Mouse (Mus musculus) midbrain, embryonic 11.5 days (tissue): ENCODE measurements at regions not wholly inside any gene's neighbourhood (a gene's known extent, or its start where the extent isn't known, plus 50 kb on each side); places are given as distances from the start of the nearest gene placed in this dataset.
"Not testable (repeated sequence)": the region's sequence is repeated elsewhere in the genome, so short reads cannot be mapped to it uniquely, and the experiment has no call there.

Source experiments
- ATAC-seq: fragments of 200-750 bp; cut with Nextera tagmentation; 2 replicates; pipeline ENCODE4 v1.8.0; 2017; ENCODE audit warnings: moderate TSS enrichment, moderate library complexity; ENCODE audit not compliant: low FRiP score
- DNase-seq: peaks from one replicate; pipeline ENCODE4 v3.0.0; 2015; ENCODE audit warnings: low spot score; ENCODE audit errors: missing footprints
- H3K27ac ChIP-seq: fragments of 300-500 bp; sonication (generic); 2 replicates; pipeline ENCODE4 v1.5.1; 2014; ENCODE audit warnings: low read depth, low read length
- H3K27me3 ChIP-seq: fragments of 300-500 bp; sonication (generic); 2 replicates; pipeline ENCODE4 v1.6.1; 2014; ENCODE audit warnings: mild to moderate bottlenecking, low read length, moderate library complexity, mixed read lengths; ENCODE audit not compliant: control insufficient read depth, insufficient read depth
- H3K36me3 ChIP-seq: fragments of 300-500 bp; sonication (generic); 2 replicates; pipeline ENCODE4 v1.6.1; 2014; ENCODE audit warnings: mild to moderate bottlenecking, low read length, moderate library complexity, mixed read lengths; ENCODE audit not compliant: control insufficient read depth, insufficient read depth
- H3K4me1 ChIP-seq: fragments of 300-500 bp; sonication (generic); 2 replicates; pipeline ENCODE4 v1.6.1; 2014; ENCODE audit warnings: low read length; ENCODE audit not compliant: control insufficient read depth, insufficient read depth
- H3K4me2 ChIP-seq: fragments of 300-500 bp; sonication (generic); 2 replicates; pipeline ENCODE4 v1.6.1; 2014; ENCODE audit warnings: mild to moderate bottlenecking, moderate library complexity
- H3K4me3 ChIP-seq: fragments of 300-500 bp; sonication (generic); 2 replicates; pipeline ENCODE4 v1.5.1; 2014; ENCODE audit warnings: low read depth, low read length
- H3K9ac ChIP-seq: fragments of 300-500 bp; sonication (generic); 2 replicates; pipeline ENCODE4 v1.6.1; 2014; ENCODE audit warnings: low read length
- H3K9me3 ChIP-seq: fragments of 300-500 bp; sonication (generic); 2 replicates; pipeline ENCODE4 v1.6.1; 2016; ENCODE audit warnings: low read length; ENCODE audit not compliant: control insufficient read depth
- WGBS: fragments of 180-500 bp; shearing (Covaris S2); extraction: QIAGEN DNeasy Blood & Tissue Kit; methylation state at CpG from one replicate; pipeline ENCODE4 v1.1.7; 2014; 5-methylcytosine and 5-hydroxymethylcytosine counted together

DNA sequence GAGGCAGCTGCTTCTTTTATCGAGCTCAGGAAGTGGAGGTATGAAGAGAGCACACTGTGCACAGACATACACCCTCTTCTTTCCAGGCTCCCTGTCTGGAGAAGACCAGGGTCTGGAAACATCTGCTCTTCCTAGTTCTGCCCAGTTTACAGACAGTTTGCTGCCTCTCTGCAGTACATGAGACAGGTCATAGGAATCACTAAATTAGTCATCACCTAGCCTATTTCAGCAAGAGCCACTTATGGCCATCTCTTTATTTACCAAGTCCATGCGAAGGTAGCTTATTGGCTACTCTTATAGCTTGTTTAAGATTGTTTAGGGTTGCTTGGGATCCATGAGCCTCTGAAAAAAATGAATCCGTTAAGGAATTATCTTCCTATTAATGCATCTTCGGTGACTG lies 257.9 kb downstream of the Nfkbiz start:
- no peak overlapping the region for H3K4me3 ChIP-seq
- DNase-seq, result no peak
- H3K4me1 ChIP-seq, result no peaks in the 10 kb centered on the region
- no peak for ATAC-seq
- H3K4me2 ChIP-seq, result no peak overlapping the region
- H3K36me3 ChIP-seq, result no peaks in the 10 kb centered on the region
- H3K27me3 ChIP-seq, result no peaks in the 10 kb centered on the region
- no peak overlapping the region for H3K27ac ChIP-seq
- WGBS, result 93% methylated on average over 4 of the region's 4 CpGs
- no peak overlapping the region for H3K9ac ChIP-seq
- H3K9me3 ChIP-seq, result no peaks in the 10 kb centered on the region

DNA sequence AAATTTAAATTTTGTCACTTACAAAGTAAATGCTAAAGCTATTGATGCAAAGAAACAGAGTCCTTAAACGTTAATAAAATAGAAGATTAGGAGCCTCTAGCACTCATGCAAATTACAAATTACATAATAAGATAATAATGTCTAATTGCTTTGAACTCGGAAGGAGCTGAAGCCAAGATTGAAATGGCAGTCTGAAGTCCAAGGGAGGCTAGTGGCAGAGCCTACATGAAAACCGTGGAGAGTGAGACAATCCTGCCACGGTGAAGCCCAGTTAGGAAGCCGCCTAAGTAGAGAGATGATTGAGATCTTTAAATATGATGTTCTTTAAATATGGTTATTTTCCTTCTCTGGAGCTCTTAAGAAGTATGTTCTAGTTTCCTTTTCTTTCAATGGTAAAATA lies 260.0 kb downstream of the Nfkbiz start:
- no peaks in the 10 kb centered on the region for H3K27me3 ChIP-seq
- 84% methylated on average over 5 of the region's 5 CpGs for WGBS
- H3K9me3 ChIP-seq, result no peaks in the 10 kb centered on the region
- no peaks in the 10 kb centered on the region for H3K4me1 ChIP-seq
- no peaks in the 10 kb centered on the region for H3K36me3 ChIP-seq
- no peak overlapping the region for H3K27ac ChIP-seq
- ATAC-seq, result no peak
- H3K9ac ChIP-seq, result no peak overlapping the region
- H3K4me2 ChIP-seq, result no peak overlapping the region
- H3K4me3 ChIP-seq, result no peak overlapping the region
- no peak for DNase-seq

DNA sequence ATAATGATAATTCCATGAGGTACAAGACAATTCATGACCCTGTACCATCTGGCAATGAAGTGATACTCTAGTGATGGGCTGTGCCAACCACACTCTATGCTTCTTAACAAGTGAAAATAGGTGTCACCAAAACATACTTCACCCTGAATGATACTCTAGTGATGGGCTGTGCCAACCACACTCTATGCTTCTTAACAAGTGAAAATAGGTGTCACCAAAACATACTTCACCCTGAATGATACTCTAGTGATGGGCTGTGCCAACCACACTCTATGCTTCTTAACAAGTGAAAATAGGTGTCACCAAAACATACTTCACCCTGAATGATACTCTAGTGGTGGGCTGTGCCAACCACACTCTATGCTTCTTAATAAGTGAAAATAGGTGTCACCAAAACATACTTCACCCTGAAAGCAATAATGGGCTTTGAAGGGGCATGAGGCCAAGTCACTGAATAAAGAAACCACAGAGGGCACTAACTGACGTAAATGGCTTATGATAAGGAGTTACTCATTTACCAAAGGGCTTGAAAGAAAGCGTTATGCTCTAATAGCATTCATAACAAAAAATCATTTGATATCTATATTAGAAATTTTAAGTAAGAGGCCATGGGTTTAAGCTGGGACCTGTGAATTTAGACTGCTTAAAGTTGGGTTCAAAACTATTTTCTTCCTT lies 263.0 kb downstream of the Nfkbiz start:
- H3K4me3 ChIP-seq, ATAC-seq, H3K27ac ChIP-seq, H3K9me3 ChIP-seq, H3K4me1 ChIP-seq, DNase-seq, H3K36me3 ChIP-seq, H3K27me3 ChIP-seq, H3K4me2 ChIP-seq, H3K9ac ChIP-seq: not testable (repeated sequence)
- 87% methylated on average over 2 of the region's 2 CpGs for WGBS

DNA sequence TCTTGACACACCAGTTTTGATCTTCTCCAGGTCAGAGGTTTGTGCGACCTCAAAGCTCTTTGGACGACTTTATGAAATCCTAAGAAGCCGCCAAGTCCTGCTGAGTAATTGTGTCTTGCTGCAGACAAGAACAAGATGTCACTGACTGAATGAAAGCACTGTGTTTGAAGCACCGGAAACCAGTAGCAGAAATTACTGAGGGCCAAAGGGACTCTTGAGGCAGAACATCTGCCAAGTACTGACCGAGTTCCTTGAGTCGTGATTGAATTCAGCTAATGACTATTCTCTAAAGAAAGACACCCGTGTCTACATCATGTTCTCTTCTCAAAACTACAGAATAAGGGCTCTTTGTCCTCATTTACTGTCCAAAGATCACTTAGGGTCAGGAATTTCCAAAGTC lies 267.6 kb downstream of the Nfkbiz start:
- DNase-seq (no peak), ATAC-seq (no peak)
- H3K4me2 ChIP-seq, result no peak overlapping the region
- WGBS, result 41% methylated on average over 7 of the region's 7 CpGs
- H3K36me3 ChIP-seq, result no peaks in the 10 kb centered on the region
- H3K9me3 ChIP-seq, result no peaks in the 10 kb centered on the region
- no peak overlapping the region for H3K27ac ChIP-seq
- H3K27me3 ChIP-seq, result no peaks in the 10 kb centered on the region
- H3K9ac ChIP-seq, result no peak overlapping the region
- no peak overlapping the region for H3K4me3 ChIP-seq
- no peaks in the 10 kb centered on the region for H3K4me1 ChIP-seq

- no peaks in the 10 kb centered on the region for H3K27me3 ChIP-seq
- H3K4me1 ChIP-seq, result no peaks in the 10 kb centered on the region
- ATAC-seq (no peak), DNase-seq (no peak)
- H3K4me2 ChIP-seq, result no peak overlapping the region
- WGBS, result 95% methylated on average over 5 of the region's 5 CpGs
- H3K27ac ChIP-seq, result no peak overlapping the region
- no peak overlapping the region for H3K4me3 ChIP-seq
- H3K9me3 ChIP-seq, result no peaks in the 10 kb centered on the region
- no peaks in the 10 kb centered on the region for H3K36me3 ChIP-seq
- no peak overlapping the region for H3K9ac ChIP-seq
Measured at GRCm38 (mm10) chr16:55570097-55570496, 268.6 kb downstream of the Nfkbiz start.

DNA sequence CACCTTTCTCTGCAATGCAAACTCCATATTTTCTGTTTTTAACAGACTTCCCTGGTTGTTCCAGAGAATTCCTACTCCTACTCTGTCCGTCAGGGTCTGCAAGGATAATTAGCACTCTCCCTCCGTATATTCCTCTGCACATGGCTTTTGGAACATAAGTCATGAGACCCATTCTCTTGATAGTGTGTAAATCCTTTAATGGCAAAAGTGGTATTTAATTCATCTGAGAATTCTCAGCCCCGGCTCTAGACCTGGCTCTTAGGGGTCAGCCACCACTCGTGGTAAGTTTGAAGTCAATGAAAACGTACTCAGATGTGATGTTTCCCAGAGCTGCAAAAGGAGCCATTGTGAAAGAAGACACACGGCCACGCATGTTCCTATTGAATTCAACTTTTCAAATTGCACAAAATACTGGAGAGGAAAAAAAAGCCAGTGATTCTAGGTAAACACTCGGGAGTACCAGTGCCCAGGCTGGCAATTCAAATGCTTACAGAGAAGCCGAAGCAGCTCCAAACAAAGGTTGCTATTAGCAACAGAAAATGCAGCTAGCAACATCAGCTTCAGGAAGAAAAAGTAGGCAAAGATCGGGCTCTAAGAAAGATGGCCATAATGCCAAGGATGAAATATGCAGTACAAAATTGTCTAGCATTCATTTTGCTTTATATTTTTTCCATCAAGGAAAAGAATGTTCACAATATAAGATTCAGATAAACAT lies 258.2 kb upstream of the Zpld1 start:
- Histone ChIP-seq H3K4me1 (peaks cover 2% of the 10 kb centered on the region; the same call in 1 of the 2 replicates), H3K4me2 (peak overlapping the region; percentile 15), H3K27me3 (no peaks in the 10 kb centered on the region), H3K27ac (no peak overlapping the region), H3K9ac (no peak overlapping the region), H3K9me3 (no peaks in the 10 kb centered on the region), H3K4me3 (no peak overlapping the region), H3K36me3 (no peaks in the 10 kb centered on the region)
- 41% methylated on average over 10 of the region's 10 CpGs for WGBS
- peak; percentile 90 for DNase-seq
- peak; percentile 84 for ATAC-seq

DNA sequence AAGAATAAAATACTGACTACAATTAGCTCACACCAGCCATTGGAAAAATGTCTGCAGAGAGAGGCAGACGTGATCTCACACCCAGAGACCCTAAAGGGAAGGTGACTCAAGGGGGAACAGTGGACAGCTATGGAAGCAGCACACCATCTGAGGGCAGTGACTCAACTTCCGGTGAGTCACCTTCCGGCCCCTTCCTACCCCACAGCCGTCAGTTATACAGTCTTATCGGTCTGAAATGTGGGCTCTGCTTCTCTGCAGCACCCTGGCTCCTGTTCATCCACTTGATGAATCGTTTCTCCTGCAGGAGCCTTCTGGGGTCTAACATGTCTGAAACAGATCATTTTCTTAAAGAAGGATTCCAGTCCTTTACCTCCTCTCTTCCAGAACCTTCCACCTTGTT lies 257.4 kb upstream of the Zpld1 start:
- Histone ChIP-seq H3K36me3 (no peaks in the 10 kb centered on the region), H3K4me2 (no peak overlapping the region), H3K9ac (no peak overlapping the region), H3K4me1 (peaks cover 6% of the 10 kb centered on the region; the same call in 1 of the 2 replicates), H3K27me3 (no peaks in the 10 kb centered on the region), H3K9me3 (no peaks in the 10 kb centered on the region), H3K27ac (no peak overlapping the region), H3K4me3 (no peak overlapping the region)
- peak; percentile 81 for DNase-seq
- ATAC-seq, result no peak
- 83% methylated on average over 6 of the region's 6 CpGs for WGBS

DNA sequence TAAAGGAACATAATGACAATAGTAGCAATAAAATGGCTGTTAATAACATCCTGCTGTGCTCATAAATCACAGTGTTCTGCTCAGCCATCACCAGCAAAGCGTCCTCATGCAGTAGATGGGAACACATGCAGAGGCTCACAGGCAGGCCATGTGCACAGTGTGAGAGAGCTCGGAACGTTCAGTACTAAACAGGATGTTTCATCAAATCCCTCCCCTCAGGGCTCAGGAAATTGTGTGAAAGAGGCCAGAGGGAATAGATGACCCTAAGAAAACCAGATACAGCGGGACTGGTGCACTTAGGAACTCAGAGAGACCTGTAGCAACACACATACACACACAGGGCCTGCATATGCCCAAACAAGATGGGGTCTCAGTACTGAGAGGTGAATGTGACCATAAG lies 256.1 kb upstream of the Zpld1 start:
- no peaks in the 10 kb centered on the region for H3K9me3 ChIP-seq
- H3K4me3 ChIP-seq, result no peak overlapping the region
- 77% methylated on average over 4 of the region's 4 CpGs for WGBS
- H3K27me3 ChIP-seq, result no peaks in the 10 kb centered on the region
- peak; percentile 41 for DNase-seq
- H3K4me2 ChIP-seq, result no peak overlapping the region
- H3K9ac ChIP-seq, result no peak overlapping the region
- no peak for ATAC-seq
- H3K36me3 ChIP-seq, result no peaks in the 10 kb centered on the region
- H3K27ac ChIP-seq, result no peak overlapping the region
- peaks cover 6% of the 10 kb centered on the region; the same call in 1 of the 2 replicates for H3K4me1 ChIP-seq

GRCm38 (mm10) chr16:55551348-55551747 lies 253.6 kb upstream of the Zpld1 start:
- no peaks in the 10 kb centered on the region for H3K27me3 ChIP-seq
- DNase-seq (no peak), ATAC-seq (no peak)
- 84% methylated on average over 1 of the region's 1 CpGs for WGBS
- no peak overlapping the region for H3K9ac ChIP-seq
- H3K9me3 ChIP-seq, result no peaks in the 10 kb centered on the region
- peaks cover 6% of the 10 kb centered on the region; the same call in 1 of the 2 replicates for H3K4me1 ChIP-seq
- no peak overlapping the region for H3K4me2 ChIP-seq
- no peak overlapping the region for H3K4me3 ChIP-seq
- H3K36me3 ChIP-seq, result no peaks in the 10 kb centered on the region
- no peak overlapping the region for H3K27ac ChIP-seq
